Mouse (Mus musculus) frontal cortex, postnatal 36 days (tissue): ENCODE results near the gene Arpp21.
"Not testable (repeated sequence)": the region's sequence is repeated elsewhere in the genome, so short reads cannot be mapped to it uniquely, and the experiment has no call there.

Experiments
- DNase-seq, 2 experiments: peaks; one replicate each; pipeline ENCODE4 v3.0.0; 2022; ENCODE audit warnings: low spot score in 2 of 2

Arpp21 gene

DNA sequence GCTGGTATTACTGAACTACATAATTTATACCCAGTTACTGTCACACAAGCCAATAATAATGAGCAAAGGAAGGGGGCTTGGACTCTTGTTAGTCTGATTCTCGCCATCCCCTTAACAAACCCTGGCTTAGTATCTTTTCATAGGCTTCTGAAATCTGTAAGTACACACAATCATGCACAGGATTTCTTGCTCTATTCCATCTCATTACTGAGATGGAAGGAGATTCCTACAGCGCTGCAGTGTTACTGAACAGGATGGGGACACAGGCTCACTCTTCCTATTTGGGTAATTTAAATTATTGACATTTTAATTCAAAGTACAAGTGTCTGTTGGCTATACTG is 132.9 kb downstream of the Arpp21 start:
- no peak for DNase-seq

DNA sequence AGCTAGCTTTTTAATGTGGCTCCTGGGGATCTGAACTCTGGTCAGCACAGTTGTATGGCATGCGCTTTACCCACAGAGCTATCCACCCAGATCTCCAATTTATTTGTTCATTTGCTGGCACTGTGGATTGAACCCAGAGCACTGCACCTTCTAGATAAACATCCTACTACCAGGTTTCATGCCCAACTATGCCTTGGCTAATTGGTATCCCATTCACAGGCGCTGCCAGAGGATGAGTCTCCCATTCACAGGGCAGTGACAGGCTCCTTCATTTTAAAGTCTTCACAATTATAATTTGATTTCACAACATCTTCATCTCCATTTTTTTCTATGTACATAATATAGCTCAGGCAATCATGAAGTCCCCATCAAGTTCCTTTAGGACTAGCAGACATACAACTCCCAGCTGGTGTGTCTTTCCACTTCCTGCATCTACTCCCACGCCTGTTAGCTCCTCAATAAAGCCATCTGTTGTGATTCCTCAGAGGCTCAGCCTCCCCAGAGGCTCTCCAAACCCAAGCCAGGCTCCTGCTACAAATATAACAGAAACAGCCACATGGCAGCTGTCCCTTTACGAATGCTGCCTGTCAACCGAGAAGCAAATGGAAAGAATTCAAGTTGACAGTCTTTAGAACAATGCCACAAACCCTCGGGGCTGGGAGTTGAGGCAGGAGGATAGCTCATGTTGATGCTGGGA is 133.4 kb downstream of the Arpp21 start:
- peak; percentile 81 to 93 for DNase-seq

GRCm38 (mm10) chr9:112100841-112101595 is 134.7 kb downstream of the Arpp21 start:
- no peak for DNase-seq

DNA sequence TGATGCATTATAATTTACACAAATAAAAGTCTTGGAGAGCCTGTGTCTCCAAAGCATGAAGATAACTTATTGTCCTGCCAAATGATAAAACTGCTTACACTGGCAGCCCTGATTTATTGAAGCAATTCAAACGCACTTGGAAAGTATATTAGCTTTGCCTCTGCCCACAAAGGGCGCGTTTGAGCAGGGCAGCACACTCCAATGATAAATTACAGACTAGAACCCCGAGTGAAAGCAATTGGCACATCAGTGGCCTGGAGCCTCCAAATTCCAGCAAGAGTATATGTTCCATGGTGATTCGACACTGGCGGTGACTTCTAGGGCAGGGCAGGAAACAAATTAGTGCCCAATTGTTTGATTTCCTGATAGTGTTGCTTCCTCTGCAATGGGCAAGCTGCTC is 137.5 kb downstream of the Arpp21 start:
- no peak for DNase-seq

DNA sequence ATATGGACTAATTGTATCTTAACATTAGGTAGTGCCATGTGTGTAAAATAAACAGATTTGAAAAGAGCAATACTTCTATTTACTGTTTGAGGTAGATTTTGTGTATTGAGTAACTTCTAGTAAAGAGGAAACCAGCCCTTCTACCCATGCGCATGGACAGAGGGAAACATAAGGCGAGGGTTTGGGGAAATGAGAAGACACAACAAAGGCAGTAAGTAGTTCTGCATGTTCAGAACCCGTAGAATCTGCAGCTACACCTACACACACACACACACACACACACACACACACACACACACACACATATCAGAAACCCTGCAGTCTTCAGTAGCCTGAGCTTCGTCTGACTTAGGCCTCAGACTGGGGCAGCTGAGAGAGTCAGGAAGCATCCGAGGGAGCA is 140.0 kb downstream of the Arpp21 start:
- DNase-seq: no peak

- no peak for DNase-seq
Observed at GRCm38 (mm10) chr9:112095198-112095597, 140.5 kb downstream of the Arpp21 start.

DNA sequence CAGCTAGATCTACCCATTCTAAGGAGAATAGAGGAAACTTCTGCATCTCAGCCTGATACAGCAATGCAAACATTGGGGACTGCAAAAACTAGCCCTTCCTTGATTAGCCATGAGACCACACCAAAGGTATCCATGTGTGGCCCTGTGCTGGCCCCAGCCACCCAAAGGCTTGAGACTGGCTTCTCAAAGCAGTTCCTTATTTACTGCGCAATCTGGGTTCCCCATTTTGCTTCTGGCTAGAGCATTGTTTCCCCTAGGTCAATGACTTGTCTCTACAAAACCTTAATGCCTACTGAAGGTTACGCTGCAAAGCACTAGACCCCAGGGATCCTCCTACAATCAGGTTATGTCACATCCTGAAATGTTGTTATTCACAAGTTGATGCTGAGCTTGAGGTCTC is 156.8 kb downstream of the Arpp21 start:
- DNase-seq: no peak

GRCm38 (mm10) chr9:112078453-112078852 is 157.3 kb downstream of the Arpp21 start:
- no peak for DNase-seq

DNA sequence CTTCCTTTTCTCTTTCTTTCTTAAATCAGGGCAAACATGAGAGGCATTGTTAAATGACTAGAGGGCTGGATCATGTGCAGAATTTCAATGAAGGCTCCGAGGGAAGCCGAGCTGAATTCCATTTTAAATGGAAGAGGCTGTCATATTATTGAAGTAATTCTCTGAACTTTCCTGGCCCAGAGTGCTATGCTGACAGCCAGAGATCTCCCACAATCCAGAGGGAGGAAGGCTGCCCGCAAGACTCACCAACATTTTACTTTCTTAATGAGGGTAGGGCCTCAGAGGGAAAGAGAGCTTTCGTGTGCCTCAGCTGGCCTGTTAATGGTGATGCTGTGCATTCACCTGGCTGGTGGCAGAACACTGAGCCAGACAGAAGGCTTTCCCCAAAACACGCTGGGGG is 160.5 kb downstream of the Arpp21 start:
- no peak for DNase-seq

GRCm38 (mm10) chr9:112074872-112075271 is 160.9 kb downstream of the Arpp21 start:
- no peak for DNase-seq

DNA sequence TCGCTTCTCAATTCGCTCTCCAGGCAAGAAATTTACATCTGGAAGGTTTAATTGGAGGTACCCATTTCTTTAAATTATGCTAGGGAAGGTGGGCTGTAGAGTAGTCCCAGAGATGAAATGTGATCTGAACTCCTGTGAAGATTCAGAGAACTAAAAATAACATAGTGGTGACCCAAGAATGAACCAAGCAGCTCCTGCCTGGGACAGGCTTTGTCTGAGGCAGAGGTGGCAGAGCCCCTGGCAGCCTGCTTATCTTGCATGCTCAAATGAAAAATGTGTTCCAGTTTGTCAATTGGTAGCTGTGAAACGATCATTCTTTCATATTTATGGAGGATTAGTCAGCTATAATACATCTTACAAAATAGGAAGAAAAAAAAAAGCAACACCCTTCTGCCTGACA is 164.4 kb downstream of the Arpp21 start:
- DNase-seq: no peak

DNA sequence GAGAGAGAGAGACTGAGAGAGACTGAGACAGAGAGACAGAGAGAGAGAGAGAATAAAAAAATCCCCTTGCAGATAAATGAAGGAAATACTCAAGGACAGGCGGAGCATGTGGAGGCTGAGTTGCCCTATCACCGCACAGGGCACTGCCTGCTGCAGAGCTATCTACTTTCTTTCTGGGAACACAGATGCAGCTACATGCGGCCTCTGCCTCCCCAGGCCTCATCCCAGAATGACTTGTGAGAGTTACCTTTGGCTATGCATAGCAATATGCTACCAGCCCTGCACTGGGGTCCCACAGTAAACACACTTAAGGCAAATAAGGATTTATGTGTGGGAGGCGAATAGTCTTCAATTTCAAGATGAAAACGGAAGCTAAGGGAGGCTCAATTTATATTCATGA is 164.8 kb downstream of the Arpp21 start:
- DNase-seq: no peak

GRCm38 (mm10) chr9:112068250-112068649 is 167.5 kb downstream of the Arpp21 start:
- no peak for DNase-seq

- DNase-seq: no peak
Observed at GRCm38 (mm10) chr9:112060696-112061425, 174.9 kb downstream of the Arpp21 start.

- DNase-seq: no peak
Observed at GRCm38 (mm10) chr9:112054807-112055381, 180.8 kb downstream of the Arpp21 start.

DNA sequence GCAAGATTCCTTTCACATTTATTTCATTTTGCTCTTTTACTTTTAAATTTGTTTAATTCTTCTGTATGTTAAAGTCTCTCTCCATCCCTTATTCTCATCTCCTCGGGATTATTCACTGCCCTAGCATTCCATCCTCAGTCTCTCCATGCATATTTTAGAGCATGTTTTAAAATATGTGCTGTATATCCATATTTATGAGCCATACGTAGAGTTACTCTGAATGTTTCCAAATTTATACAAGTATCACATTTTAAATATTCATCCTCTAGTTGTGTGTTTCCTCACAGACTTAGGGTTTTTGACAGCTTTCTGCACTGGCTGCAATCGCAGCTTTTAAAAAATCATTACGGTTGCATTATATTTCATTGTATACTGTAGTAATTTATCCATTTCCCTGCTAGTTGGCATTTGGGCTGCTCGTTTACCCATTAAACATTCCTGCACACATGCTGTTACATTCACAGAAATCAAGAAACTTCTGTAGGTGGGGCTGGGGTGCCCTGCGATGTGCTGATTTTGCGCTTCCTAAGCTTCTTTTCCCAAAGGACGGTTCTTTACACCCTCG is 187.8 kb downstream of the Arpp21 start:
- DNase-seq: no peak

DNA sequence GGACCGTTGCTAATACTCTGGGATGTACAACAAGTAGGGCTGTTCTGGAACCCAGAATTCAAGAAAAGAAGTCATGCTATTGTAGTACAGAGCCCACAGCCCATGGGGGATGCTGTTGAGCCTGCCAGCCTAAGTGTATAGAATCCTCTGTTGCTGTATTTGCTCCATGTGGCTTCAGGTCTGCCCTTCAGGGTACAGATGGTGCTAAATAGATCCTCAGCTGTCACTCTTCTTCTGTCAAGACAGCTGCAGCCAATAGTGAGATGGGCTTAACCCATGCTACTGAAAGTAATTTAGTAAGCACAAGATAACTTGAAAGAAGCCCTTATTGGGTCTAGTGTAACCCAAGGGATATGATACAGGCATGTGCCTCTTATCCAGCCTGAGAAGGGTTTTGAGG is 195.2 kb downstream of the Arpp21 start:
- DNase-seq: no peak

DNA sequence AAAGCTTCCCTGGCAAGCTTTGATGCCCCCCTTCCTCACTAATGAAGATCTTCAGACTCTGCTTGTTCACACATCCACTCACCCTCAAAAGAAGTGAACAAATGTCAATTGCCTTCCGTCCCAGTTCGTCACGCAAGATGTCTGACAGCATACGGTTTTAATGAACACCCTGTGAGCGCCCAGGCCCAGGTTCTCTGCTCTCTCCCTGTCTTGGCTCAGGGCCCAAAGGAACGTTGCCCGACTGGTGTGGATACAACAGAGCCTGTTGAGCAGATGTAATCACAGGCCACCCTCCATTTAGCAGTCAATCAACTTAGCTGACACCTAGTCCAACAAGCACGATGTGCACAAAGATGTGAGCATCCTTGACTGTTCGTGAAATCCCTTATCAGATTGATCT is 198.0 kb downstream of the Arpp21 start:
- DNase-seq: no peak

GRCm38 (mm10) chr9:112033840-112034239 is 201.9 kb downstream of the Arpp21 start:
- not testable (repeated sequence) for DNase-seq

- DNase-seq: no peak
Observed at GRCm38 (mm10) chr9:112032169-112032568, 203.6 kb downstream of the Arpp21 start.

- DNase-seq: no peak
Observed at GRCm38 (mm10) chr9:112023562-112024015, 212.1 kb downstream of the Arpp21 start.

DNA sequence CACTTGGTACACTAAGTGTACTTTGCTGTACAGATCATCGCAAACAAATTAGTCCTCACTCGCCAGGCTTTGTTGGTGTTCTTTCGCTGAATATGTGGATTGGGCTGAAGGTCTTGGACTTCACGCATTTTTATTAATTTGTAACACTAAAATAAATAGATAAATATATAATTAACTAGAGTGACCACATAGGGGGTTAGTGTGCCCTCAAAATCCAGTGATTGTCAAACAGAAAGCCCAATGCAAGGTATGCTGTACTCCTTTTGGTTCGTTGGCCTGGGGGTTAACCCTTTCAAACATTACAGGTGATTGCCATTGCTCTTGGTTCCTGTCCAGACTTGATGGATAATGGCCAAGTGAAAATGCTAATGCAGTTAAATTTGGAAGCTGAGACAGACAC is 212.6 kb downstream of the Arpp21 start:
- no peak for DNase-seq
